Mouse (Mus musculus) heart, adult 2 months (tissue): ENCODE measurements around the gene Gm20696.

ENCODE experiments used
- CTCF ChIP-seq: fragments of 200-600 bp; IDR thresholded peaks from 2 replicates; pipeline ENCODE4 v1.8.1; 2022; ENCODE audit warnings: antibody characterized with exemption, mild to moderate bottlenecking, moderate library complexity
- POLR2A ChIP-seq: fragments of 200-500 bp; IDR thresholded peaks from 2 replicates; pipeline ENCODE4 v1.6.1; 2011; ENCODE audit warnings: mild to moderate bottlenecking, low read depth, low read length, control low read depth; ENCODE audit not compliant: insufficient read depth

- TF ChIP-seq POLR2A (no peak), CTCF (no peak)
Observed at GRCm38 (mm10) chr6:99440606-99441005, 226.0 kb downstream of the Gm20696 start.
